ENCODE assay signal across 9 mouse cellular contexts in genomic region chr11:118246724-118247123, GRCm38 (mm10). TPM values are rescaled to one million over a fixed set of nuclear protein-coding genes. Genes with fewer than 3 reads are reported as not detected.
DNase-seq lines count a peak whose midpoint lies in the region; ATAC-seq lines count a peak whose summit lies in the region.
"Had no signal": no experiment of that assay in that cellular context is flagged by ENCODE, and none has a peak within 500 bp of the region (broad histone marks: within the 10 kb centered on the region; RNA-seq: fewer than 3 reads in every experiment).

No protein-coding gene starts in this region.

- no peak for DNase-seq in heart, postnatal 14 days
- DNase-seq in gastrocnemius, postnatal 4 days (ENCODE audit: low spot score in 2 of 2): no peak
- no peak for DNase-seq in frontal cortex, adult 2 months (ENCODE audit: extremely low spot score in 1 of 2, low spot score in 1 of 2)

- intact Hi-C loops in heart, postnatal 14 days (cut with DNase I): no loop called here

- H3K9ac ChIP-seq in heart, embryonic 13.5 days: peak overlapping the region; percentile 98
- H3K9ac ChIP-seq in hindbrain, embryonic 13.5 days: peak overlapping the region; percentile 89
- peak overlapping the region; percentile 82; the same call in 1 of the 2 replicates for H3K9ac ChIP-seq in liver, embryonic 16.5 days (ENCODE audit: low read depth, low read length)

- H3K9me3 ChIP-seq in heart, embryonic 13.5 days: no peaks in the 10 kb centered on the region
- no peaks in the 10 kb centered on the region for H3K9me3 ChIP-seq in hindbrain, embryonic 13.5 days
- H3K9me3 ChIP-seq in liver, embryonic 16.5 days (replicated peaks; ENCODE audit: control insufficient read depth, low read length): no peaks in the 10 kb centered on the region
- H3K9me3 ChIP-seq: G1E had no signal

- WGBS in heart, embryonic 13.5 days: 66% methylated on average over 5 of the region's 5 CpGs
- 46% methylated on average over 5 of the region's 5 CpGs for WGBS in hindbrain, embryonic 13.5 days
- WGBS in liver, embryonic 16.5 days (ENCODE audit: insufficient replicate concordance): 52% methylated on average over 5 of the region's 5 CpGs

- H3K36me3 ChIP-seq in heart, embryonic 13.5 days: no peaks in the 10 kb centered on the region
- H3K36me3 ChIP-seq in hindbrain, embryonic 13.5 days: no peaks in the 10 kb centered on the region
- no peaks in the 10 kb centered on the region for H3K36me3 ChIP-seq in liver, embryonic 16.5 days (ENCODE audit: control insufficient read depth, insufficient read depth)
- H3K36me3 ChIP-seq: G1E had no signal

- no peaks in the 10 kb centered on the region for H3K27me3 ChIP-seq in heart, embryonic 13.5 days (replicated peaks)
- H3K27me3 ChIP-seq in hindbrain, embryonic 13.5 days: no peaks in the 10 kb centered on the region
- peaks cover 7% of the 10 kb centered on the region for H3K27me3 ChIP-seq in liver, embryonic 16.5 days (ENCODE audit: control insufficient read depth, insufficient read depth, low read depth, low read length)

- ATAC-seq in heart, embryonic 13.5 days (ENCODE audit: extremely low read depth, insufficient number of reproducible peaks, low FRiP score, low TSS enrichment): no peak
- no peak for ATAC-seq in hindbrain, embryonic 13.5 days (ENCODE audit: low FRiP score)
- no peak for ATAC-seq in liver, embryonic 16.5 days (ENCODE audit: low read depth)
- ATAC-seq in erythroid progenitor cell, adult 5-6 weeks (replicated peaks; ENCODE audit: low FRiP score, poor library complexity, severe bottlenecking): no peak

- peak overlapping the region; percentile 90 for H3K4me2 ChIP-seq in heart, embryonic 13.5 days
- peak overlapping the region; percentile 92 for H3K4me2 ChIP-seq in hindbrain, embryonic 13.5 days
- peak overlapping the region; percentile 97 for H3K4me2 ChIP-seq in liver, embryonic 16.5 days (ENCODE audit: low read depth, low read length)

- H3K27ac ChIP-seq in heart, embryonic 13.5 days (replicated peaks): peak overlapping the region; percentile 81
- H3K27ac ChIP-seq in brown adipose tissue, adult 24 weeks (replicated peaks; ENCODE audit: low read depth, low read length): peak overlapping the region; percentile 99
- no peak overlapping the region for H3K27ac ChIP-seq in hindbrain, embryonic 13.5 days
- no peak overlapping the region for H3K27ac ChIP-seq in liver, embryonic 16.5 days (ENCODE audit: low read length)

- H3K4me1 ChIP-seq in heart, embryonic 13.5 days: peaks cover 47% of the 10 kb centered on the region
- peaks cover 34% of the 10 kb centered on the region for H3K4me1 ChIP-seq in brown adipose tissue, adult 24 weeks (ENCODE audit: control insufficient read depth, insufficient read depth, insufficient read length, low read length)
- H3K4me1 ChIP-seq in hindbrain, embryonic 13.5 days (replicated peaks): peaks cover 36% of the 10 kb centered on the region
- peaks cover 25% of the 10 kb centered on the region for H3K4me1 ChIP-seq in liver, embryonic 16.5 days (ENCODE audit: control insufficient read depth, low read depth, low read length)

- peak overlapping the region; percentile 94 for H3K4me3 ChIP-seq in heart, embryonic 13.5 days
- H3K4me3 ChIP-seq in brown adipose tissue, adult 24 weeks (ENCODE audit: insufficient read depth, low read depth, low read length): peak overlapping the region; percentile 96
- peak overlapping the region; percentile 87 for H3K4me3 ChIP-seq in hindbrain, embryonic 13.5 days
- H3K4me3 ChIP-seq in liver, embryonic 16.5 days (ENCODE audit: low read depth, low read length): peak overlapping the region; percentile 78

RNA-seq across cellular contexts. Expression of gene Cyth1, which starts 1.7 kb away (rescaled TPM):
- polyA plus RNA-seq in heart, embryonic 13.5 days (2015; fragmentation: Nextera tagmentation; extraction: Ambion mirVana): 14.9 and 15.9 TPM in 2 replicates
- 10 to 100 TPM; 56.4 to 60.9 TPM for total RNA-seq in heart, postnatal 14 days (2021)
- polyA plus RNA-seq in brown adipose tissue, adult 24 weeks (2012; ENCODE audit: insufficient read depth, insufficient read length, missing spikeins): 37.2 and 41.9 TPM in 2 replicates
- 24.0 and 24.4 TPM in 2 replicates for polyA plus RNA-seq in hindbrain, embryonic 13.5 days (2015; fragmentation: Nextera tagmentation; extraction: Ambion mirVana)
- 3.9 and 4.1 TPM in 2 replicates for polyA plus RNA-seq in liver, embryonic 16.5 days (2015; fragmentation: Nextera tagmentation; extraction: Ambion mirVana)
- 10 to 100 TPM; 28.4 to 32.2 TPM for total RNA-seq in gastrocnemius, postnatal 4 days (2021)
- 10.5 TPM in 2 replicates for total RNA-seq in erythroid progenitor cell, adult 5-6 weeks (2015; ENCODE audit: low replicate concordance)
- total RNA-seq in erythroid progenitor cell, adult 5-6 weeks (2017; ENCODE audit: low replicate concordance): 11.6 and 12.3 TPM in 2 replicates
- 70.4 and 90.1 TPM in 2 replicates for polyA plus RNA-seq in frontal cortex, adult 2 months (2012; rRNA removed)

RNA-seq across cellular contexts. Expression of gene Usp36, which starts 43.3 kb away (rescaled TPM):
- polyA plus RNA-seq in heart, embryonic 13.5 days (2015; fragmentation: Nextera tagmentation; extraction: Ambion mirVana): 12.8 and 13.4 TPM in 2 replicates
- total RNA-seq in heart, postnatal 14 days (2021): 10 to 100 TPM; 14.4 to 15.6 TPM
- polyA plus RNA-seq in brown adipose tissue, adult 24 weeks (2012; ENCODE audit: insufficient read depth, insufficient read length, missing spikeins): 5.5 and 7.6 TPM in 2 replicates
- polyA plus RNA-seq in hindbrain, embryonic 13.5 days (2015; fragmentation: Nextera tagmentation; extraction: Ambion mirVana): 16.0 and 17.6 TPM in 2 replicates
- polyA plus RNA-seq in liver, embryonic 16.5 days (2015; fragmentation: Nextera tagmentation; extraction: Ambion mirVana): 4.9 and 5.7 TPM in 2 replicates
- 10 to 100 TPM; 14.8 to 16.6 TPM for total RNA-seq in gastrocnemius, postnatal 4 days (2021)
- 1.4 and 2.9 TPM in 2 replicates for total RNA-seq in erythroid progenitor cell, adult 5-6 weeks (2015; ENCODE audit: low replicate concordance)
- 0.90 and 0.91 TPM in 2 replicates for total RNA-seq in erythroid progenitor cell, adult 5-6 weeks (2017; ENCODE audit: low replicate concordance)
- polyA plus RNA-seq in frontal cortex, adult 2 months (2012; rRNA removed): 27.7 and 28.4 TPM in 2 replicates

Comparison
In these comparisons a context has a peak if more than half of its experiments do, and no peak if none do; other contexts are left out.
1. H3K27ac ChIP-seq: peak in heart, embryonic 13.5 days (single experiment) and brown adipose tissue, adult 24 weeks (single experiment); none in hindbrain, embryonic 13.5 days (single experiment) and liver, embryonic 16.5 days (single experiment).
2. Peak in every context shown above with its lines, with median percentiles within 50 percentile points of each other: H3K4me2 ChIP-seq, H3K4me3 ChIP-seq and H3K9ac ChIP-seq.